Comparison of ENCODE assay signal across 12 mouse cellular contexts in the genomic region with DNA sequence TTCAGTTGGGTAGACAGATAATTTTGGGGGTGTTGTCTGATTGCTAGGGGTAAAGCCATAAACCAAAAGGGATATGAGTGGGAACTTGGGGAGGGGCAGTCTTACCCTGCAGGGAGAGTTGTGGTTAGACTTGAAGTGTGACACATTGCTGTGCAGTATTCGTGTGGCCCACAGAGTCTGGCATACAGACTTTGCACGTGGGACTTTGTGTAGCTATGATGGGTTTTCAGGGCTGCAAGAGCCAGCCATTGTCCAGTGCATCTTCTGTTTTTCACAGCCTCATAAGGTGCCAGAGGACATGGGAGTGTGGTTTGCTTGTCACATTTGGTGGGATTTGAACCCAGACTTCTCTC. TPM values are rescaled to one million over a fixed set of nuclear protein-coding genes. Genes with fewer than 3 reads are reported as not detected.
DNase-seq lines count a peak whose midpoint lies in the region; ATAC-seq and TF ChIP-seq lines count a peak whose summit lies in the region.
"Had no signal": no experiment of that assay in that cellular context is flagged by ENCODE, and none has a peak within 500 bp of the region (broad histone marks: within the 10 kb centered on the region; RNA-seq: fewer than 3 reads in every experiment).

No protein-coding gene starts in this region.

- no peak overlapping the region for H3K9ac ChIP-seq in heart, embryonic 11.5 days (ENCODE audit: low read depth, low read length)
- no peak overlapping the region for H3K9ac ChIP-seq in lung, embryonic 16.5 days (ENCODE audit: low read length)
- H3K9ac ChIP-seq: limb, embryonic 15.5 days had no signal

- DNase-seq in heart, adult 18-20 months, result no peak
- DNase-seq in lung, postnatal 36 days, result no peak
- DNase-seq in forebrain, embryonic 10.5 days (ENCODE audit: extremely low spot score, low spot score), result no peak
- no peak for DNase-seq in left cerebral cortex, adult 8-10 months (ENCODE audit: low spot score in 2 of 2)
- DNase-seq: adrenal gland, postnatal 10 days; kidney, postnatal 14 days had no signal

- peak overlapping the region; percentile 22 for H3K27ac ChIP-seq in heart, embryonic 11.5 days (ENCODE audit: low read depth, low read length)
- H3K27ac ChIP-seq in lung, embryonic 16.5 days (ENCODE audit: low read length), result peak overlapping the region; percentile 43
- H3K27ac ChIP-seq in forebrain, embryonic 10.5 days, result no peak overlapping the region
- H3K27ac ChIP-seq: limb, embryonic 15.5 days had no signal

- no peak for TF ChIP-seq POLR2A in myocyte (IDR thresholded peaks at IDR 0.05; ENCODE audit: insufficient read length, low read depth)

- H3K27me3 ChIP-seq in heart, embryonic 11.5 days (ENCODE audit: control insufficient read depth, insufficient read depth, low read length), result no peaks in the 10 kb centered on the region
- no peaks in the 10 kb centered on the region for H3K27me3 ChIP-seq in lung, embryonic 16.5 days (ENCODE audit: control insufficient read depth, insufficient read depth, low read depth, low read length)
- no peaks in the 10 kb centered on the region for H3K27me3 ChIP-seq in myocyte (ENCODE audit: control insufficient read depth, insufficient read depth, insufficient read length)
- no peaks in the 10 kb centered on the region for H3K27me3 ChIP-seq in forebrain, embryonic 10.5 days (ENCODE audit: poor library complexity, severe bottlenecking)
- H3K27me3 ChIP-seq: CH12.LX; limb, embryonic 15.5 days had no signal

- H3K79me2 ChIP-seq in myocyte (ENCODE audit: control insufficient read depth, insufficient read depth), result peaks cover 55% of the 10 kb centered on the region

- peaks cover 62% of the 10 kb centered on the region for H3K4me1 ChIP-seq in heart, embryonic 11.5 days (ENCODE audit: control insufficient read depth, insufficient read depth, low read length)
- peaks cover 28% of the 10 kb centered on the region for H3K4me1 ChIP-seq in lung, embryonic 16.5 days (replicated peaks; ENCODE audit: control insufficient read depth, insufficient read depth, low read length)
- peaks cover 35% of the 10 kb centered on the region for H3K4me1 ChIP-seq in forebrain, embryonic 10.5 days

- no peaks in the 10 kb centered on the region for H3K36me3 ChIP-seq in heart, embryonic 11.5 days (ENCODE audit: control insufficient read depth, insufficient read depth, low read length)
- peaks cover 4% of the 10 kb centered on the region for H3K36me3 ChIP-seq in lung, embryonic 16.5 days (ENCODE audit: control insufficient read depth, insufficient read depth, low read length)
- H3K36me3 ChIP-seq in myocyte (ENCODE audit: control insufficient read depth, insufficient read depth), result no peaks in the 10 kb centered on the region
- peaks cover 4% of the 10 kb centered on the region for H3K36me3 ChIP-seq in forebrain, embryonic 10.5 days (replicated peaks)

- no peaks in the 10 kb centered on the region for H3K9me3 ChIP-seq in heart, embryonic 11.5 days (replicated peaks; ENCODE audit: control insufficient read depth, low read length)
- no peaks in the 10 kb centered on the region for H3K9me3 ChIP-seq in lung, embryonic 16.5 days (ENCODE audit: control insufficient read depth, low read length)
- no peaks in the 10 kb centered on the region for H3K9me3 ChIP-seq in forebrain, embryonic 10.5 days
- H3K9me3 ChIP-seq: limb, embryonic 15.5 days had no signal

- H3ac ChIP-seq in myocyte (ENCODE audit: control insufficient read depth, insufficient read length), result no peak overlapping the region

- no peak overlapping the region for H3K4me2 ChIP-seq in heart, embryonic 11.5 days
- no peak overlapping the region for H3K4me2 ChIP-seq in lung, embryonic 16.5 days (ENCODE audit: low read depth, low read length)
- peak overlapping the region; percentile 70 for H3K4me2 ChIP-seq in myocyte (ENCODE audit: low read depth)
- H3K4me2 ChIP-seq: limb, embryonic 15.5 days had no signal

- no peak overlapping the region for H3K4me3 ChIP-seq in heart, embryonic 11.5 days (ENCODE audit: low read depth, low read length)
- no peak overlapping the region for H3K4me3 ChIP-seq in lung, embryonic 16.5 days (ENCODE audit: low read length)
- H3K4me3 ChIP-seq in myocyte, result peak overlapping the region; percentile 3
- H3K4me3 ChIP-seq in forebrain, embryonic 10.5 days, result no peak overlapping the region
- H3K4me3 ChIP-seq: limb, embryonic 15.5 days had no signal

- 55% methylated on average over 2 of the region's 2 CpGs for WGBS in heart, embryonic 11.5 days (ENCODE audit: insufficient replicate concordance)
- 43% methylated on average over 2 of the region's 2 CpGs for WGBS in lung, embryonic 16.5 days
- WGBS in forebrain, embryonic 10.5 days, result 71% methylated on average over 2 of the region's 2 CpGs

- no peak for ATAC-seq in heart, embryonic 11.5 days (replicated peaks; ENCODE audit: insufficient number of reproducible peaks, low FRiP score, low TSS enrichment)
- ATAC-seq in lung, embryonic 16.5 days (ENCODE audit: low read depth), result no peak
- ATAC-seq in activated CD4-positive, CD25-positive, alpha-beta regulatory T cell, adult 4 months, result peak; percentile 29

TF ChIP-seq in myocyte, 11 proteins besides CTCF, POLR2A, EP300 and RAD21:
- TF ChIP-seq MYOG (IDR thresholded peaks at IDR 0.05; ENCODE audit: control insufficient read depth in 1 of 3, insufficient read depth in 1 of 3, insufficient read length in 2 of 3, low read depth in 2 of 3), result no peak
- no peak for TF ChIP-seq E2F4 (IDR thresholded peaks at IDR 0.05; ENCODE audit: insufficient read depth)
- TF ChIP-seq MYOD1 (IDR thresholded peaks at IDR 0.05; ENCODE audit: control insufficient read depth in 1 of 3, insufficient read length in 2 of 3, low read depth in 2 of 3), result no peak
- TF ChIP-seq TCF12 (IDR thresholded peaks at IDR 0.05; ENCODE audit: insufficient read depth, poor library complexity, severe bottlenecking), result no peak
- TF ChIP-seq SRF (IDR thresholded peaks at IDR 0.05; ENCODE audit: control insufficient read depth, insufficient read length, low read depth), result no peak
- no peak for TF ChIP-seq TCF3 (IDR thresholded peaks at IDR 0.05; ENCODE audit: insufficient read length, low read depth)
- no peak for TF ChIP-seq USF1 (IDR thresholded peaks at IDR 0.05; ENCODE audit: low read depth)
- TF ChIP-seq REST (IDR thresholded peaks at IDR 0.05; ENCODE audit: insufficient read depth, insufficient read length), result no peak
- TF ChIP-seq POLR2AphosphoS2 (IDR thresholded peaks at IDR 0.05; ENCODE audit: insufficient read length, low read depth), result no peak
- TF ChIP-seq MAX (IDR thresholded peaks at IDR 0.05; ENCODE audit: low read depth), result no peak
- TF ChIP-seq CEBPB (IDR thresholded peaks at IDR 0.05; ENCODE audit: insufficient read depth, poor library complexity, severe bottlenecking), result no peak

RNA-seq across cellular contexts. Expression of a gene that starts 55.2 kb away (rescaled TPM):
- polyA plus RNA-seq in heart, embryonic 11.5 days (2014; fragmentation: Nextera tagmentation; extraction: Ambion mirVana), result 52.5 and 59.2 TPM in 2 replicates
- total RNA-seq in heart, adult 18-20 months (2021), result 10 to 100 TPM; 20.7 to 25.2 TPM
- 73.5 and 76.8 TPM in 2 replicates for polyA plus RNA-seq in lung, embryonic 16.5 days (2015; fragmentation: Nextera tagmentation; extraction: Ambion mirVana)
- polyA plus RNA-seq in activated CD4-positive, CD25-positive, alpha-beta regulatory T cell, adult 4 months (2017; shearing (Covaris generic)), result 10 to 100 TPM; 15.5 to 16.8 TPM
- polyA plus RNA-seq in myocyte (2012; fragmentation: generic; extraction: Trizol), result 4.8 TPM
- 27.3 and 27.9 TPM in 2 replicates for polyA plus RNA-seq in forebrain, embryonic 10.5 days (2016; fragmentation: Nextera tagmentation; extraction: Ambion mirVana)
- total RNA-seq in left cerebral cortex, adult 8-10 months (2022), result 1 to 10 TPM; 6.2 to 7.6 (median 6.8) TPM
